ENCODE assay signal across 12 mouse cellular contexts in genomic region chr8:122076183-122076842, GRCm38 (mm10).
DNase-seq lines count a peak whose midpoint lies in the region; TF ChIP-seq lines count a peak whose summit lies in the region.
"Had no signal": no experiment of that assay in that cellular context is flagged by ENCODE, and none has a peak within 500 bp of the region (broad histone marks: within the 10 kb centered on the region; RNA-seq: fewer than 3 reads in every experiment).

No protein-coding gene starts in this region.

- H3K79me2 ChIP-seq in myocyte (ENCODE audit: control insufficient read depth, insufficient read depth), result no peaks in the 10 kb centered on the region

- H3K4me3 ChIP-seq in myocyte, result no peak overlapping the region
- H3K4me3 ChIP-seq: lung, embryonic 15.5 days; neural tube, embryonic 13.5 days had no signal

- intact Hi-C loops in heart, postnatal 14 days (cut with DNase I), result no loop called here

- no peak for TF ChIP-seq POLR2A in myocyte (IDR thresholded peaks at IDR 0.05; ENCODE audit: insufficient read length, low read depth)

- H3K36me3 ChIP-seq in myocyte (ENCODE audit: control insufficient read depth, insufficient read depth), result no peaks in the 10 kb centered on the region
- H3K36me3 ChIP-seq: lung, embryonic 15.5 days; neural tube, embryonic 13.5 days had no signal

- H3K27me3 ChIP-seq in myocyte (ENCODE audit: control insufficient read depth, insufficient read depth, insufficient read length), result no peaks in the 10 kb centered on the region
- H3K27me3 ChIP-seq: neural tube, embryonic 13.5 days had no signal

- H3ac ChIP-seq in myocyte (ENCODE audit: control insufficient read depth, insufficient read length), result no peak overlapping the region

- H3K4me2 ChIP-seq in myocyte (ENCODE audit: low read depth), result peak overlapping the region; percentile 57
- H3K4me2 ChIP-seq: lung, embryonic 15.5 days; neural tube, embryonic 13.5 days had no signal

- DNase-seq in embryo, embryonic 10 days (ENCODE audit: low spot score), result peak; percentile 58
- DNase-seq in embryo, embryonic 10.5 days (ENCODE audit: low spot score), result no peak
- peak; percentile 20 for DNase-seq in heart, postnatal 4 days
- DNase-seq in heart, postnatal 14 days, result no peak
- peak; percentile 25 for DNase-seq in retina, postnatal 1 day
- DNase-seq in retina, embryonic 14.5 days (ENCODE audit: low spot score), result no peak
- DNase-seq in gastrocnemius, postnatal 4 days (ENCODE audit: low spot score in 2 of 2), result no peak
- DNase-seq: forebrain, postnatal 0 days; liver had no signal

TF ChIP-seq in myocyte, 11 proteins besides CTCF, POLR2A, EP300 and RAD21:
- no peak for TF ChIP-seq MYOG (IDR thresholded peaks at IDR 0.05; ENCODE audit: control insufficient read depth in 1 of 3, insufficient read depth in 1 of 3, insufficient read length in 2 of 3, low read depth in 2 of 3)
- no peak for TF ChIP-seq CEBPB (IDR thresholded peaks at IDR 0.05; ENCODE audit: insufficient read depth, poor library complexity, severe bottlenecking)
- TF ChIP-seq TCF12 (IDR thresholded peaks at IDR 0.05; ENCODE audit: insufficient read depth, poor library complexity, severe bottlenecking), result no peak
- no peak for TF ChIP-seq MYOD1 (IDR thresholded peaks at IDR 0.05; ENCODE audit: control insufficient read depth in 1 of 3, insufficient read length in 2 of 3, low read depth in 2 of 3)
- TF ChIP-seq SRF (IDR thresholded peaks at IDR 0.05; ENCODE audit: control insufficient read depth, insufficient read length, low read depth), result no peak
- TF ChIP-seq MAX (IDR thresholded peaks at IDR 0.05; ENCODE audit: low read depth), result no peak
- TF ChIP-seq E2F4 (IDR thresholded peaks at IDR 0.05; ENCODE audit: insufficient read depth), result no peak
- no peak for TF ChIP-seq USF1 (IDR thresholded peaks at IDR 0.05; ENCODE audit: low read depth)
- no peak for TF ChIP-seq REST (IDR thresholded peaks at IDR 0.05; ENCODE audit: insufficient read depth, insufficient read length)
- TF ChIP-seq TCF3 (IDR thresholded peaks at IDR 0.05; ENCODE audit: insufficient read length, low read depth), result no peak
- no peak for TF ChIP-seq POLR2AphosphoS2 (IDR thresholded peaks at IDR 0.05; ENCODE audit: insufficient read length, low read depth)

Comparison
In these comparisons a context has a peak if more than half of its experiments do, and no peak if none do; other contexts are left out.
1. DNase-seq: peak in embryo, embryonic 10 days (single experiment), heart, postnatal 4 days (single experiment) and retina, postnatal 1 day (single experiment); none in embryo, embryonic 10.5 days (single experiment), heart, postnatal 14 days (0 of 2), retina, embryonic 14.5 days (single experiment) and gastrocnemius, postnatal 4 days (0 of 2).